Mouse (Mus musculus): ENCODE results near the gene Srarp. TPM values are rescaled to one million over a fixed set of nuclear protein-coding genes. Genes with fewer than 3 reads are reported as not detected.

The Srarp gene
- total RNA-seq (2023) = not detected

GRCm38 (mm10) chr4:141435974-141436373 is at the start of gene Srarp:
TSS of gene Srarp (minus strand) at chr4:141436105.

GRCm38 (mm10) chr4:141444451-141445327 is 8.8 kb upstream of the Srarp start, which contains the start of gene Zbtb17:
TSS of gene Zbtb17 (plus strand) at chr4:141444654.

GRCm38 (mm10) chr4:141420192-141420829 is 15.6 kb downstream of the Srarp start, which contains the start of gene Hspb7:
TSS of gene Hspb7 (plus strand) at chr4:141420779.

GRCm38 (mm10) chr4:141415924-141416323 is 20.0 kb downstream of the Srarp start, which contains the start of gene Clcnkb:
TSS of gene Clcnkb (minus strand) at chr4:141416014.

GRCm38 (mm10) chr4:141398545-141398944 is 37.4 kb downstream of the Srarp start, which contains the start of gene Clcnka:
TSS of gene Clcnka (minus strand) at chr4:141398724.

Other genes with a start within 250 kb of the Srarp start
- 2.6 TPM for gene Rsg1, start 222.1 kb downstream of the Srarp start, total RNA-seq (2023)
- gene Arhgef19, start 196.6 kb downstream of the Srarp start, total RNA-seq (2023) = not detected
- 4.4 TPM for gene Epha2, start 134.9 kb downstream of the Srarp start, total RNA-seq (2023)
- not detected for gene Fam131c, start 67.9 kb downstream of the Srarp start, total RNA-seq (2023)
- gene Clcnka, start 37.4 kb downstream of the Srarp start, total RNA-seq (2023) = not detected
- gene Clcnkb, start 20.1 kb downstream of the Srarp start, total RNA-seq (2023) = not detected
- not detected for gene Hspb7, start 15.3 kb downstream of the Srarp start, total RNA-seq (2023)
- 40.1 TPM for gene Zbtb17, start 8.5 kb upstream of the Srarp start, total RNA-seq (2023)
- gene Spen, start 102.5 kb upstream of the Srarp start, total RNA-seq (2023) = 54.1 TPM
- 0.97 TPM for gene Fblim1, start 170.0 kb upstream of the Srarp start, total RNA-seq (2023)
- gene Tmem82, start 182.5 kb upstream of the Srarp start, total RNA-seq (2023) = 0.21 TPM
- not detected for gene Slc25a34, start 187.7 kb upstream of the Srarp start, total RNA-seq (2023)
- gene Plekhm2, start 228.8 kb upstream of the Srarp start, total RNA-seq (2023) = 34.1 TPM
- 0.53 TPM for gene Rsc1a1, start 249.5 kb upstream of the Srarp start, total RNA-seq (2023)